Mouse (Mus musculus) embryonic fibroblast, embryonic 13.5 days (primary cell): ENCODE results near the gene Pex5l.

ENCODE experiments used
- CTCF ChIP-seq: IDR thresholded peaks from 2 replicates; pipeline ENCODE4 v1.5.1; 2011; ENCODE audit warnings: mild to moderate bottlenecking, control low read depth, low read length, moderate library complexity, borderline replicate concordance; ENCODE audit not compliant: insufficient read depth
- POLR2A ChIP-seq: IDR thresholded peaks from 2 replicates; pipeline ENCODE4 v1.6.1; 2011; ENCODE audit warnings: low read depth, mild to moderate bottlenecking, control low read depth, low read length, moderate library complexity

DNA sequence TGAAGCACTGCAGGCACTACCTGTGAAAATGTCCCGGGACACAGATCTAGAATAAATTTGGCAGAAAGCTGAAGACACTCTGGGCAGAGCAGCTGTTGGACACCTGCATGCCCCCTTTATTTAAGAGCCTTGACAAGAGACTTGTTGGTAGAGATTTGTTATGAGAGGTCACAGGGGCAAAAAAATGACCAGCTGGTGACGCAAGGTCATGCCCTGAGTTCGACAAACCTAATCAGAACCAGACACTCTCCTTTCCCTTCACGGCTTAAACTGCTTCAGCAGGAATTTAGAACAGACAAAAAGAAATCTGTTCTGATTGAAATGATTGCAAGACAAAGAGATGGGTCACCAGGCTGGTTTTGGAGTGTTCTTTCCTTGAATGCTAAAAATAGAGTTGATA, 163.1 kb downstream of the Pex5l start:
- TF ChIP-seq CTCF (no peak), POLR2A (no peak)
